Mouse (Mus musculus): Measurements from ENCODE around the gene Inpp5k. TPM values are rescaled to one million over a fixed set of nuclear protein-coding genes. Genes with fewer than 3 reads are reported as not detected.

The Inpp5k gene
- polyA plus RNA-seq, 1 experiment from 2014 or later = 30.7 TPM

DNA sequence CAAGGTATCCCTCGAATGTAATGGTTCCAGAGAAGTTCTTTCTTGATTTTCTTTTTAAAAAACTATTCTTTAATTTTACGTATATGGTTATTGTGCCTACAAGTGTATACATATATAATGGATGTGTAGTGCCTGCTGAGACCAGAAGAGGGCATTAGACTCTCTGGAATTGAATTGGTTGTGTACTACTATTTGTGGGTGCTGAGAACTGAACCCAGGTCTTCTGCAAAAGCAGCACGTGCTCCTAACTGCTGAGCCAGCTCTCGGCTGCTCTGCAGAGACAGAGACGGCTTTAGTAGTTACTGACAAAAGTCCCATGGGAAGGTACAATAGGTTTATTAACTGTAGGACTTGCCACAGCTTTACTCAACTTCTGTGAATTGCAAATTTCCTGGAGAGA, 53.7 kb downstream of the Inpp5k start:
- Histone ChIP-seq H3K9me3 (ENCODE audit: control insufficient read depth, low read length) (no peaks in the 10 kb centered on the region), H3K36me3 (ENCODE audit: control insufficient read depth, insufficient read depth, low read length) (peaks cover 24% of the 10 kb centered on the region), H3K4me3 (ENCODE audit: control insufficient read depth in 1 of 2, insufficient read depth in 1 of 2, low read depth in 1 of 2, low read length in 2 of 2) (no peak overlapping the region), H3K27ac (replicated peaks in 1 of 2; ENCODE audit: control insufficient read depth in 1 of 2, insufficient read depth in 1 of 2, low read depth in 2 of 2, low read length in 2 of 2) (no peak overlapping the region), H3K9ac (ENCODE audit: low read length) (no peak overlapping the region), H3K4me2 (ENCODE audit: low read length) (no peak overlapping the region), H3K4me1 (ENCODE audit: control insufficient read depth in 2 of 2, insufficient read depth in 2 of 2, low read length in 2 of 2) (peaks cover 0 to 18% of the 10 kb centered on the region in 2 experiments; a peak in 3 of 4 replicates), H3K27me3 (ENCODE audit: control insufficient read depth, insufficient read depth, low read length) (no peaks in the 10 kb centered on the region)
- WGBS = 93% methylated on average over 5 of the region's 5 CpGs
- ATAC-seq (ENCODE audit: insufficient number of reproducible peaks, insufficient read depth, low FRiP score, low read depth) = no peak

DNA sequence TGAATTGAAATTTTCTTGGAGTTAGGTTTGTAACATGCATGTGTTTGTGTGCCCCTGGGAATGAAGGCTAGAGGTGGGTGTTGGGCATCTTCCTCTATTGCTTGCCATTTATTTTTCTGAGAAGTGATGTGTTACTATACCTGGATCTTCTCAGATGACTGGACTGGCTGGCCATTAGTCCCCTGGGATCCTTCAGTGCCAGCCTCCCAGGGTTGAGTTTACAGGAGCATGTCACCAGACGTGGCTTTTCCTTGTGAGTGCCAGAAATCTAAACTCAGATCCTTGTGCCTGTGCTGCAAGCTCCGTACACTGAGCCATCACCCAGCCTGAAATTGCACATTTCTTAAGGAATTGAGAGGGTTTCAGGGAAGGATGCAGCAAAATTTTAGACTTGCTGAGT, 54.2 kb downstream of the Inpp5k start:
- 63% methylated on average over 2 of the region's 2 CpGs for WGBS
- H3K9me3 ChIP-seq (ENCODE audit: control insufficient read depth, low read length) = no peaks in the 10 kb centered on the region
- no peak overlapping the region for H3K9ac ChIP-seq (ENCODE audit: low read length)
- peaks cover 0 to 18% of the 10 kb centered on the region in 2 experiments; a peak in 3 of 4 replicates for H3K4me1 ChIP-seq (ENCODE audit: control insufficient read depth in 2 of 2, insufficient read depth in 2 of 2, low read length in 2 of 2)
- no peak for ATAC-seq (ENCODE audit: insufficient number of reproducible peaks, insufficient read depth, low FRiP score, low read depth)
- H3K36me3 ChIP-seq (ENCODE audit: control insufficient read depth, insufficient read depth, low read length) = peaks cover 26% of the 10 kb centered on the region
- no peak overlapping the region for H3K4me3 ChIP-seq (ENCODE audit: control insufficient read depth in 1 of 2, insufficient read depth in 1 of 2, low read depth in 1 of 2, low read length in 2 of 2)
- H3K27me3 ChIP-seq (ENCODE audit: control insufficient read depth, insufficient read depth, low read length) = no peaks in the 10 kb centered on the region
- H3K4me2 ChIP-seq (ENCODE audit: low read length) = no peak overlapping the region
- H3K27ac ChIP-seq (replicated peaks in 1 of 2; ENCODE audit: control insufficient read depth in 1 of 2, insufficient read depth in 1 of 2, low read depth in 2 of 2, low read length in 2 of 2) = no peak overlapping the region

- Histone ChIP-seq H3K9ac (ENCODE audit: low read length) (0 out of 2 replicates have a peak overlapping the region, but pooled peaks have one; percentile 4), H3K27me3 (ENCODE audit: control insufficient read depth, insufficient read depth, low read length) (no peaks in the 10 kb centered on the region), H3K36me3 (ENCODE audit: control insufficient read depth, insufficient read depth, low read length) (peaks cover 45% of the 10 kb centered on the region), H3K9me3 (ENCODE audit: control insufficient read depth, low read length) (no peaks in the 10 kb centered on the region), H3K4me1 (ENCODE audit: control insufficient read depth in 2 of 2, insufficient read depth in 2 of 2, low read length in 2 of 2) (0 out of 4 replicates have a peak, but pooled peaks cover 0 to 5% of the 10 kb centered on the region in 2 experiments), H3K4me2 (ENCODE audit: low read length) (no peak overlapping the region), H3K4me3 (ENCODE audit: control insufficient read depth in 1 of 2, insufficient read depth in 1 of 2, low read depth in 1 of 2, low read length in 2 of 2) (no peak overlapping the region), H3K27ac (replicated peaks in 1 of 2; ENCODE audit: control insufficient read depth in 1 of 2, insufficient read depth in 1 of 2, low read depth in 2 of 2, low read length in 2 of 2) (peak overlapping the region in 1 of 2 experiments; percentile 2; a peak in 1 of 4 replicates)
- no peak for ATAC-seq (ENCODE audit: insufficient number of reproducible peaks, insufficient read depth, low FRiP score, low read depth)
- 6% methylated on average over 1 of the region's 2 CpGs for WGBS
Observed at GRCm38 (mm10) chr11:75687343-75687993, 56.7 kb downstream of the Inpp5k start.

GRCm38 (mm10) chr11:75688132-75688531, 57.3 kb downstream of the Inpp5k start:
- ATAC-seq (ENCODE audit: insufficient number of reproducible peaks, insufficient read depth, low FRiP score, low read depth) = no peak
- Histone ChIP-seq H3K9me3 (ENCODE audit: control insufficient read depth, low read length) (no peaks in the 10 kb centered on the region), H3K27me3 (ENCODE audit: control insufficient read depth, insufficient read depth, low read length) (no peaks in the 10 kb centered on the region), H3K27ac (replicated peaks in 1 of 2; ENCODE audit: control insufficient read depth in 1 of 2, insufficient read depth in 1 of 2, low read depth in 2 of 2, low read length in 2 of 2) (peak overlapping the region in 1 of 2 experiments; percentile 2; a peak in 1 of 4 replicates), H3K4me3 (ENCODE audit: control insufficient read depth in 1 of 2, insufficient read depth in 1 of 2, low read depth in 1 of 2, low read length in 2 of 2) (no peak overlapping the region), H3K36me3 (ENCODE audit: control insufficient read depth, insufficient read depth, low read length) (peaks cover 47% of the 10 kb centered on the region), H3K9ac (ENCODE audit: low read length) (0 out of 2 replicates have a peak overlapping the region, but pooled peaks have one; percentile 4), H3K4me2 (ENCODE audit: low read length) (no peak overlapping the region), H3K4me1 (ENCODE audit: control insufficient read depth in 2 of 2, insufficient read depth in 2 of 2, low read length in 2 of 2) (0 out of 4 replicates have a peak, but pooled peaks cover 0 to 5% of the 10 kb centered on the region in 2 experiments)
- WGBS = 78% methylated on average over 2 of the region's 2 CpGs

DNA sequence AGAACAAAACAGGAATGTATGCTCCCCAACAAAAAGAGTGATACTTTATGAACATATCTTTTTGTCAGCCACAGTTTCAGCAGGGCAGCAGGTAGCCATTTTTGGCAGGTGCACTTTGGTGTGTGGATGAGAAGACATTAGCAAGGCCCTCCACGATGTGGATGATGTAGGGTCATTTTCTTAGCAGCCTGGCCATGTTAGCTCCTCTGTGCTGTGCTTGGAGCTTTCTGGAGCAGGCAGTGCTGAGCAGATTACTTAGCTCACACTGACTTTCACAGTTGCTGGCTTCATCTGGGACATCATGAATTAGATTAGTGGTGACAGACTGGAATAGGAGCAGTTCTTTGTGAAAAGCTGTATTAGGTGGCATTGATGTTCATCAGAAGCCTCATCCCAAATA, 59.2 kb downstream of the Inpp5k start:
- no peaks in the 10 kb centered on the region for H3K27me3 ChIP-seq (ENCODE audit: control insufficient read depth, insufficient read depth, low read length)
- no peaks in the 10 kb centered on the region for H3K9me3 ChIP-seq (ENCODE audit: control insufficient read depth, low read length)
- no peak overlapping the region for H3K4me3 ChIP-seq (ENCODE audit: control insufficient read depth in 1 of 2, insufficient read depth in 1 of 2, low read depth in 1 of 2, low read length in 2 of 2)
- ATAC-seq (ENCODE audit: insufficient number of reproducible peaks, insufficient read depth, low FRiP score, low read depth) = no peak
- no peak overlapping the region for H3K4me2 ChIP-seq (ENCODE audit: low read length)
- 0 out of 4 replicates have a peak, but pooled peaks cover 0 to 5% of the 10 kb centered on the region in 2 experiments for H3K4me1 ChIP-seq (ENCODE audit: control insufficient read depth in 2 of 2, insufficient read depth in 2 of 2, low read length in 2 of 2)
- H3K36me3 ChIP-seq (ENCODE audit: control insufficient read depth, insufficient read depth, low read length) = peaks cover 58% of the 10 kb centered on the region
- H3K27ac ChIP-seq (replicated peaks in 1 of 2; ENCODE audit: control insufficient read depth in 1 of 2, insufficient read depth in 1 of 2, low read depth in 2 of 2, low read length in 2 of 2) = no peak overlapping the region
- WGBS = 82% methylated on average over 1 of the region's 1 CpGs
- H3K9ac ChIP-seq (ENCODE audit: low read length) = no peak overlapping the region

DNA sequence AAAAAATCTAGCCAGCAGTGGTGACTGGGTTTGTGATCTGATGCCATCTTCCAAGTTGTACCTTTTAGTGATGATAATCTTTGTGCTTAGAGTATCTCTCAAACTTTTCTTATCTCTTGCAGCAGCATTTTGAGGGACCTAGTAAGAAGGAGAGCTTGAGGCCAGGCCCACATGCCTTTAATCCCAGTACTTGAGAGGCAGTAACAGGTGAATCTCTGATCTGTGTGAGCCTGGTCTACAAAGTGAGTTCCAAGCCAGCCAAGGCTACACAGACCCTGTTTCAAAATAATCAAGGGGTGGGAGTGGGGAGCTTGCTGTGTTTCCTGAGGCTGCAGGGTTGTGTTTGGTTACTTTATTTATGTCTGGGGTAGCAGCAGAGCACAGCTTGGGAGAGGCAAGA, 60.3 kb downstream of the Inpp5k start:
- H3K4me1 ChIP-seq (ENCODE audit: control insufficient read depth in 2 of 2, insufficient read depth in 2 of 2, low read length in 2 of 2) = 0 out of 4 replicates have a peak, but pooled peaks cover 0 to 5% of the 10 kb centered on the region in 2 experiments
- ATAC-seq (ENCODE audit: insufficient number of reproducible peaks, insufficient read depth, low FRiP score, low read depth) = no peak

GRCm38 (mm10) chr11:75693570-75693969, 62.8 kb downstream of the Inpp5k start:
- H3K36me3 ChIP-seq (ENCODE audit: control insufficient read depth, insufficient read depth, low read length) = peaks cover 90% of the 10 kb centered on the region
- H3K4me1 ChIP-seq (ENCODE audit: control insufficient read depth in 2 of 2, insufficient read depth in 2 of 2, low read length in 2 of 2) = no peaks in the 10 kb centered on the region
- no peak overlapping the region for H3K4me3 ChIP-seq (ENCODE audit: control insufficient read depth in 1 of 2, insufficient read depth in 1 of 2, low read depth in 1 of 2, low read length in 2 of 2)
- WGBS = 88% methylated on average over 5 of the region's 5 CpGs
- H3K27ac ChIP-seq (replicated peaks in 1 of 2; ENCODE audit: control insufficient read depth in 1 of 2, insufficient read depth in 1 of 2, low read depth in 2 of 2, low read length in 2 of 2) = no peak overlapping the region
- H3K9ac ChIP-seq (ENCODE audit: low read length) = no peak overlapping the region
- no peaks in the 10 kb centered on the region for H3K27me3 ChIP-seq (ENCODE audit: control insufficient read depth, insufficient read depth, low read length)
- no peaks in the 10 kb centered on the region for H3K9me3 ChIP-seq (ENCODE audit: control insufficient read depth, low read length)
- ATAC-seq (ENCODE audit: insufficient number of reproducible peaks, insufficient read depth, low FRiP score, low read depth) = no peak
- no peak overlapping the region for H3K4me2 ChIP-seq (ENCODE audit: low read length)

More for the DNA sequence above, 60.3 kb downstream of the Inpp5k start:
- Histone ChIP-seq H3K36me3 (ENCODE audit: control insufficient read depth, insufficient read depth, low read length) (peaks cover 67% of the 10 kb centered on the region), H3K4me3 (ENCODE audit: control insufficient read depth in 1 of 2, insufficient read depth in 1 of 2, low read depth in 1 of 2, low read length in 2 of 2) (no peak overlapping the region), H3K9ac (ENCODE audit: low read length) (no peak overlapping the region), H3K4me2 (ENCODE audit: low read length) (no peak overlapping the region), H3K9me3 (ENCODE audit: control insufficient read depth, low read length) (no peaks in the 10 kb centered on the region), H3K27ac (replicated peaks in 1 of 2; ENCODE audit: control insufficient read depth in 1 of 2, insufficient read depth in 1 of 2, low read depth in 2 of 2, low read length in 2 of 2) (no peak overlapping the region), H3K27me3 (ENCODE audit: control insufficient read depth, insufficient read depth, low read length) (no peaks in the 10 kb centered on the region)

Measured in heart, embryonic 14.5 days (tissue).